In the genomic region with DNA sequence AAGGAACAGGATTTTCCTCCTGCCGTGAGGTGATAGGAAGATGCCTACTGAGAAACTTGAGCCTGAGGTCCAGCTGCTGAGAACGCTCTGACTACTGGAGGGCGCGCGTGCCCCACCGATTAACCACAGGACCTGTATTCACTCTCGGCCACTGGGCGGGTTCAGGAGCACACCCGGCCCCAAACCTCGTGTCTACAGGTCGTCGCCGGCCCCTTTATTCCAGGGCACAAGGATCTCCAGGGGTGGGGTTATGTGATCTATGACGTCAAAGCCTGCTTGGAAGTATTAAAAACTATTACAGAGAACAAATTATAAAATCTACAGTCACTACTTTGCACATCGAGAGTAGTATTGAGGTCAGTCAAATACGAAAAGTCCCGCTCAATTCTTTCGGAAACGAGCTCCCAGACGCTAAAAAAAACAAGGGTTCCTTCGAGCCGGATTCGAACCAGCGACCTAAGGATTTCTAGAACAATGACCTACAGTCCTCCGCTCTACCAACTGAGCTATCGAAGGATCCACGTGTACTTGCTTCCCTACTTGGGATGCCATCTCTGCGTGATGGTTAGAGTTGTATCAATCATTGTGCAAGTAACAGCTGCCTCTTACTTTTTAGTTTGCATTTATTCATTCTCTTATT, we compare ENCODE assay signal across 9 mouse cellular contexts. TPM values are rescaled to one million over a fixed set of nuclear protein-coding genes. Genes with fewer than 3 reads are reported as not detected.
DNase-seq lines count a peak whose midpoint lies in the region; ATAC-seq lines count a peak whose summit lies in the region.
"Had no signal": no experiment of that assay in that cellular context is flagged by ENCODE, and none has a peak within 500 bp of the region (broad histone marks: within the 10 kb centered on the region; RNA-seq: fewer than 3 reads in every experiment).

No protein-coding gene starts in this region.

- no peaks in the 10 kb centered on the region for H3K36me3 ChIP-seq in heart, embryonic 14.5 days (ENCODE audit: control insufficient read depth, insufficient read depth, low read length)
- no peaks in the 10 kb centered on the region for H3K36me3 ChIP-seq in liver, embryonic 13.5 days
- H3K36me3 ChIP-seq in stomach, embryonic 14.5 days (ENCODE audit: control insufficient read depth, insufficient read depth, low read length), result no peaks in the 10 kb centered on the region

- H3K4me3 ChIP-seq in heart, embryonic 14.5 days (ENCODE audit: control insufficient read depth in 1 of 2, insufficient read depth in 1 of 2, low read depth in 1 of 2, low read length in 2 of 2), result peak overlapping the region; percentile 34 to 45
- H3K4me3 ChIP-seq in liver, embryonic 13.5 days (replicated peaks), result peak overlapping the region; percentile 68
- peak overlapping the region; percentile 47 for H3K4me3 ChIP-seq in stomach, embryonic 14.5 days (ENCODE audit: low read depth, low read length)

- WGBS in heart, embryonic 14.5 days, result under 1% methylated on average over 28 of the region's 28 CpGs
- WGBS in liver, embryonic 13.5 days (ENCODE audit: insufficient replicate concordance), result under 1% methylated on average over 28 of the region's 28 CpGs
- WGBS in stomach, embryonic 14.5 days, result under 1% methylated on average over 28 of the region's 28 CpGs

- H3K27ac ChIP-seq in heart, embryonic 14.5 days (replicated peaks in 1 of 2; ENCODE audit: control insufficient read depth in 1 of 2, insufficient read depth in 1 of 2, low read depth in 2 of 2, low read length in 2 of 2), result peak overlapping the region; percentile 49 to 96
- H3K27ac ChIP-seq in liver, embryonic 13.5 days, result peak overlapping the region; percentile 82
- H3K27ac ChIP-seq in stomach, embryonic 14.5 days (ENCODE audit: low read length), result peak overlapping the region; percentile 92

- peak; percentile 94 for DNase-seq in c-Kit-negative CD71-positive TER-119-positive erythroid progenitor cells, embryonic 14.5 days (ENCODE audit: low read depth, low spot score)
- peak; percentile 97 for DNase-seq in fibroblast of lung, adult 2 months (ENCODE audit: low read depth)
- DNase-seq in kidney, postnatal 10 days, result peak; percentile 97
- DNase-seq in liver, embryonic 13.5 days, result peak; percentile 95
- DNase-seq in natural killer cell, adult 2 months (ENCODE audit: low spot score in 2 of 2), result peak; percentile 95 to 96

- peak; percentile 62 for ATAC-seq in CD4-positive, CD25-positive, alpha-beta regulatory T cell, adult 4 months
- peak; percentile 88 for ATAC-seq in heart, embryonic 14.5 days (ENCODE audit: insufficient number of reproducible peaks, insufficient read depth, low FRiP score, low read depth)
- ATAC-seq in liver, embryonic 13.5 days (ENCODE audit: low read depth), result peak; percentile 91
- ATAC-seq in stomach, embryonic 14.5 days (ENCODE audit: insufficient number of reproducible peaks, insufficient read depth, low FRiP score, low read depth), result peak; percentile 94

- H3K4me1 ChIP-seq in heart, embryonic 14.5 days (ENCODE audit: control insufficient read depth in 2 of 2, insufficient read depth in 2 of 2, low read length in 2 of 2), result peaks cover 2 to 5% of the 10 kb centered on the region in 2 experiments; a peak in 3 of 4 replicates
- H3K4me1 ChIP-seq in liver, embryonic 13.5 days (replicated peaks), result peaks cover 44% of the 10 kb centered on the region
- peaks cover 3% of the 10 kb centered on the region; the same call in 1 of the 2 replicates for H3K4me1 ChIP-seq in stomach, embryonic 14.5 days (ENCODE audit: control insufficient read depth, insufficient read depth, low read length)

- peak overlapping the region; percentile 83 for H3K4me2 ChIP-seq in heart, embryonic 14.5 days (ENCODE audit: low read length)
- H3K4me2 ChIP-seq in liver, embryonic 13.5 days, result peak overlapping the region; percentile 73
- peak overlapping the region; percentile 64 for H3K4me2 ChIP-seq in stomach, embryonic 14.5 days (replicated peaks; ENCODE audit: low read depth, low read length)

- no peaks in the 10 kb centered on the region for H3K9me3 ChIP-seq in heart, embryonic 14.5 days (ENCODE audit: control insufficient read depth, low read length)
- H3K9me3 ChIP-seq in liver, embryonic 13.5 days (replicated peaks), result no peaks in the 10 kb centered on the region
- H3K9me3 ChIP-seq in stomach, embryonic 14.5 days (ENCODE audit: control insufficient read depth, low read depth, low read length), result no peaks in the 10 kb centered on the region

- no peaks in the 10 kb centered on the region for H3K27me3 ChIP-seq in heart, embryonic 14.5 days (ENCODE audit: control insufficient read depth, insufficient read depth, low read length)
- no peaks in the 10 kb centered on the region for H3K27me3 ChIP-seq in liver, embryonic 13.5 days
- H3K27me3 ChIP-seq in stomach, embryonic 14.5 days (ENCODE audit: control insufficient read depth, insufficient read depth, low read length), result no peaks in the 10 kb centered on the region

- peak overlapping the region; percentile 82 for H3K9ac ChIP-seq in heart, embryonic 14.5 days (ENCODE audit: low read length)
- H3K9ac ChIP-seq in liver, embryonic 13.5 days, result peak overlapping the region; percentile 66
- no peak overlapping the region for H3K9ac ChIP-seq in stomach, embryonic 14.5 days (replicated peaks; ENCODE audit: low read depth, low read length)

RNA-seq across cellular contexts. Expression of gene Abt1, which starts 9.0 kb away (rescaled TPM):
- 10 to 100 TPM; 12.4 to 14.5 TPM for polyA plus RNA-seq in CD4-positive, CD25-positive, alpha-beta regulatory T cell, adult 4 months (2017; shearing (Covaris generic))
- polyA plus RNA-seq in heart, embryonic 14.5 days (2014; fragmentation: Nextera tagmentation; extraction: Ambion mirVana), result 8.3 and 9.1 TPM in 2 replicates
- 8.3 and 9.1 TPM in 2 replicates for polyA plus RNA-seq in liver, embryonic 13.5 days (2015; fragmentation: Nextera tagmentation; extraction: Ambion mirVana)
- 12.0 and 12.4 TPM in 2 replicates for polyA plus RNA-seq in stomach, embryonic 14.5 days (2014; fragmentation: Nextera tagmentation; extraction: Ambion mirVana)

RNA-seq across cellular contexts. Expression of gene Btn1a1, which starts 33.0 kb away (rescaled TPM):
- not detected for polyA plus RNA-seq in CD4-positive, CD25-positive, alpha-beta regulatory T cell, adult 4 months (2017; shearing (Covaris generic))
- polyA plus RNA-seq in heart, embryonic 14.5 days (2014; fragmentation: Nextera tagmentation; extraction: Ambion mirVana), result 1.7 and 1.9 TPM in 2 replicates
- polyA plus RNA-seq in liver, embryonic 13.5 days (2015; fragmentation: Nextera tagmentation; extraction: Ambion mirVana), result 1.5 and 2.0 TPM in 2 replicates
- polyA plus RNA-seq in stomach, embryonic 14.5 days (2014; fragmentation: Nextera tagmentation; extraction: Ambion mirVana), result 0.17 TPM in 1 of 2 replicates, not detected in the other

RNA-seq across cellular contexts. Expression of gene Btn2a2, which starts 56.0 kb away (rescaled TPM):
- not detected for polyA plus RNA-seq in CD4-positive, CD25-positive, alpha-beta regulatory T cell, adult 4 months (2017; shearing (Covaris generic))
- polyA plus RNA-seq in heart, embryonic 14.5 days (2014; fragmentation: Nextera tagmentation; extraction: Ambion mirVana), result 0.40 and 0.43 TPM in 2 replicates
- polyA plus RNA-seq in liver, embryonic 13.5 days (2015; fragmentation: Nextera tagmentation; extraction: Ambion mirVana), result not detected in 2 replicates
- polyA plus RNA-seq in stomach, embryonic 14.5 days (2014; fragmentation: Nextera tagmentation; extraction: Ambion mirVana), result 0.22 and 0.30 TPM in 2 replicates
- polyA plus RNA-seq: gonadal fat pad, adult 2 months had no signal

Comparison
In these comparisons a context has a peak if more than half of its experiments do, and no peak if none do; other contexts are left out.
1. Peak in every context shown above with its lines: DNase-seq, ATAC-seq, H3K4me3 ChIP-seq and H3K27ac ChIP-seq.